Mouse (Mus musculus) brain, embryonic 18.5 days (tissue): ENCODE measurements around the gene Arhgap24.

Source experiments
- DNase-seq: peaks from one replicate; pipeline ENCODE4 v3.0.0-alpha.2; 2012; ENCODE audit warnings: low read depth, low spot score

Arhgap24 gene

DNA sequence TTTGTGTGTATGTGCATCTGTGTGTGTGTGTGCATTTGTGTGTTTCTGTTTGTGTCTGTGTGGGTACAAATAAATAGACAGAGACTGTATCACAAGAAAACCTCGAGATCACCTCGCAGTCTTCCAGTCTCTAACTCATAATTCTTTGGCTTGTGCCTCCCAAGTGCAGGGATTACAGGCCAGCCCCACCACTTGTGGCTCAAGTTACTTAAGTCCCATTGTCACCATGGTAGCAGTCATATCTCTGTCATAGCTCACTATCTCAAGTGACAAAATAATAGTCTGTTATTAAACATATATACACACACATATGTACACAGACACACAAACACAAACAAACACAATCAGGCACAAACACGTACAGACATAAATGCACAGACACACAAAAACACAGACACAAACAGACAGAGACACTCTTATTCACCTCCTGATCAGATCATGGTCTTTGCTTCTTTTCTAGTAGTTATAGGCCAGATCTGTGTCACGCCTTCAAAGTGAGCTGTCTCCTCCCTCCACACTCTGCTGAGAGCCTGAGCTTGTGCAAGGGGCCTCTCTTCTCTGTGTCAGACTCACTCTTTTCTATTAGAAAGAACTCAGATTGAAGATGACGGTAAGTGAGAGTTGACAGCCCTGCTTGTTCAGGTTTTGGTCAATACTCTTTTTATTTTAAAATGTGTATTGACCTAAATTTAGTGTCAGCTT, 261.5 kb downstream of the Arhgap24 start:
- DNase-seq: no peak

DNA sequence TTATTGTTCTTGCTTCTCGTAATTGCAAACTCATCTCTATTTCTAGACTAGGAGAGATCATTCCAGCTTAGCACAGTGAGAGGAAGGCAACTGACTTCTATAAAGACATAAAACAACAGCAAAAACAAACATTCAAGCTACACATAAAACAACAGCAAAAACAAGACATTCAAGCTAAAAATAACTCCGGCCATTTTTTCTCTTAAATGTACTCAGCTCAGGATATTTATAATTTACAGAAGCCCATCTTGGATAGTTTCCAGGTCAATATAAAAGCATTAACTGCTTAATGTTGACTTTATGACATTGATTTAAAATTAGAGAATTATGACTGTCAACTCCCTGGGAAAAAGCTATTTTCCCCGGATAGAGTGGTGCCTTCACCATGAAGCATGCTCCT, 262.2 kb downstream of the Arhgap24 start:
- DNase-seq: no peak

DNA sequence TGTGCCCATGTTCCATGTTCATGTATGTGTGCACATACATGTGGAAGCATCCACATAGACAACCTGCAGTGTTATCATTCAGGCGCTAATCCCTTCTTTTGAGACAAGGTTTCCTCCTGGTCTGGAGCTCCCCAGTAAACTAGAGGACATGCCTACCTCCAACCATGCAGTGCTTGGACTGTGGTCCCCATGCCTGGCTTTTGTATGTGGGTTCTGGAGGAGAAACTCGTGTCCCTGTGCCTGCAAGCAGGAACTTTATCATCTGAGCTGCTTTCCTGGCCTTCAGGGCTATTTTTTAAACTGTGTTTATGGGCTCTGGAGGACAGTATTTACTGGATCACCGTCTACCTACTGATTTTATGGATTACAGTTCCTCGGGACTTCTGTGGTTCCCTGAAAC, 262.9 kb downstream of the Arhgap24 start:
- DNase-seq: no peak

DNA sequence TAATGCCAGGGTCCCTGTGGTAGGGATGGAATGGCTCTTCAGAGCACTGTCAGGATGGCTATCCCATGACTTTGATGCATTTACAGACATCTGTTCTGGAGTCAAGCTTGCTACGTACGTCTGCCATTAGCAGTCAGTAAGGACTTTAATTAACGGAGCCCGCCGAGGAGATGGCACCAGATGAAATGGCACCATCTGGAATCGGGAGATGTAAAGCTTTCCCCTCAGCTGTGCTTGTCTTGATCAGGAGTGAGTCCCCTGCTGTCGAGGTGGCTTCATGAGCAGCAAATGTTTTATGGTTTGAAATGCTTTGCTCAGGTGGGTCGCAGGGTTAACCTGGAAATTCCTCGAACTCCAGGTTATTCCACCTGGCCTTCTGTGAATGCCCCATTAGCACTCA, 267.0 kb downstream of the Arhgap24 start:
- no peak for DNase-seq

DNA sequence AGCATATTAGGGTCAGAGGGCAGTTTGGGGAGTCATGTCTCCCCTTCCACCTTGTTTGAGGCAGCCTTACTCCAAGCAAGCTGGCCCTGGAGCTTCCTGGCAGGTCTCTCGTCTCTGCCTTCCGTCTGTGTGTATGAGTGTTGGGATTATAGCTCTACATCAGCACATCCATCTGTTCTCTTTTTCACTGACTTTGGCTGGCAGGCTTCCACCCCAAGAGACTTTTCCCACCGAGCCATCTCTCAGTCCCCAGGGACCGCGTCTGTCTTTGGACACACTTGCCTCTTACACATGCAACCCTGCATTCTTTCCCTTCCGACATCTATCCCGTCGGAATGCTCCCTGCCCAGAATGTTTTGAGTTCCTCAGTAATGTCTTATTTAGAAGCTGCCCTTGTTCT, 267.8 kb downstream of the Arhgap24 start:
- DNase-seq: no peak

DNA sequence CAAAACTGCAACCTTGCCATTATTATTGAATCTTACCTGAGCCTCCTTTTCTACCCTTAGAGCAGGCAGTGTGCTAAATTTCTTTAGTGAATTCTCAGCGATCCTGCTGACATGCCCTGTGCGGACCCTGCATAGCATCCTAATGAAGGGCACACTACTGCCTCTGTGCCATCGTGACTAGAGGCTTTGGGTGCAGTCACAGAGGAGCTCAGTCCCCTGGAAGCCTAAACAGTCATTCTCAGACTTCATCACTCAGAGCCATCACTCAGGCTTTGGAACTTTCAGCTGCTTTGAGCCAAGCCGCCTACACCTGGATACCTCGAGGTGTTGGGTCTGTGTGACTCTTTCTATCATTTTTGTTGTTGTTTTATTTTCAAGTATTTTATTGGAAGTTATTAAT, 269.5 kb downstream of the Arhgap24 start:
- DNase-seq: no peak

DNA sequence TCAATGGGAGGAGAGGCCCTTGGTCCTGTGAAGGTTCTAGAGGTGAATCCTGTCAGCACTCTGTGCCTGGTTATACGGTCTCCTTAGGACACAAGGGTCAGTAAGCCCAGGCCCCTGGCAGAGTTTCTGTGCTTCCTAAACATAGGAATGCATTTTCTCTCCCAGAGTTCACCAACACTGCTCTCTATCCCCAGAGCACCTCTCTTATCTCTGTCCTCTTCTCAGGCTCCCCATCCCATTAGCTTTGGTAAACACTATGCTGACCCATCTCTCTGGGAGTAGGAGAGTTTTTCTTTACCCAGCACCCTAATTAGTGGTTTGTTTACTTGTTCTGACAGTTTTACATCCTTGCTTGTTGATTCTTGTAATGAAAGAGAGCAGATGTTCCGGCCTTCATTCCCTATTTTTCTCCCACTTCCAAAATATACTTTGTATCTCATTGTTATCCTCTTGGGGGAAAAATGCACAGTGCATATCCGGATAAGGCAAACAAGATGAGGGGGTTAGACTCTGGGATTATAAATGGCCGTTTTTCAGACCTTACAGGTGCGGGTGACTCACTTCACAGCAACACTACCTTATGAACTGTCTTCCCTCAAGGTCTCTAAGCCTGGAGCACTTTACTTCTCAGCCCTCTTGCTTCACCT, 270.6 kb downstream of the Arhgap24 start:
- DNase-seq: no peak

DNA sequence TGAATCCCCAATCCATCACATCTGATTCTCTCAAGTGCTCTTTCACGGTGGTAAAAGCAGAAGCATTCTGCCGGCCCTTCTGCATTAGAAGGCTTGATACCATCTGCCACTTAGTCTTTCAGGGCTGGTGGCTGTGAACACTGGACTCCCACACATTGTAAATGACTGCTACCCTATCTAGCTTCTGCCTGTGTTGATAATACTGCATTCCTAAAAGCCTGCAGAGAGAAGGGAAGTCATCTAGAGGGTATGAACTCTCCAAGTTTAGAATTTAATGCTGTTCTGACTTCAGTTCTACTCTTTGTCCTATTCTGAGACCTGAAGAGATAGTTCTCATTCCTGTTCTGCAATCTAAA, 271.1 kb downstream of the Arhgap24 start:
- DNase-seq: no peak

DNA sequence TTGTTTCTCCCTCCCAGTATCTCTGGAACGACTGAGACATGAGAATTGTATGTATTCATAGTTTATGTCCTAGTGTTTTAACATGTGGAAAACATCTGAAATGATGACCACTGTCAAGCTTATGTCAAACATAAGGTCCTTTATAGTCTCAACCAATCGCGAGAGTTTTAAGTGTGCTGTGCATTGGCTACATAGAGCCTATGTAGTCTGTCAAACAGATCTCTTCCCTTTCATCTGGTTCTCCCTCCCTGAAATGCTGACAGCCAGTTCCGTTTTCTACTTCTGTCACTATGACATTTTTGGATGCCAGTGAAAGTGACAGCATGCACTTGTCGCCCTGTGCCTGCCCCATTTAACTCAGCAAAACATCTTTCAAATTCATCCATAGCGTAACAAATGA, 275.8 kb downstream of the Arhgap24 start:
- no peak for DNase-seq

DNA sequence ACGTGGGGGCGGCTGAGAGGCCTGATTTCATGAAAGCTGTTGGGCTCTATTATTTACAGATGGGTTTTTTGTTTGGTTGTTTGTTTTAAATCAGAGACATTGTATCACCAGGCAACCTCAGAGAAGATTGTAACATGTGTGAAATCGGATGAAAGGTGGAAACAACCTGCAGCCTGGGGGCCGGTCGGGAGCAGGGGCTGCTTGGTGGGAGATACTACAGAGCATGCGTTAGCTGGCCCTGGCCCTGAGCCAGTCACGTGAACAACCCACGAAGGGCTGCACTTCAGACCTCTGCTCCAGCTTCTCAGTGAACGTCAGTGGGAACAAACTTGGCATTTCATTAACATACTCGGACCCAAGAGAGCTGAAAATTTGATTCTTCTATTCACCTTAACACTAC, 284.5 kb downstream of the Arhgap24 start:
- no peak for DNase-seq

DNA sequence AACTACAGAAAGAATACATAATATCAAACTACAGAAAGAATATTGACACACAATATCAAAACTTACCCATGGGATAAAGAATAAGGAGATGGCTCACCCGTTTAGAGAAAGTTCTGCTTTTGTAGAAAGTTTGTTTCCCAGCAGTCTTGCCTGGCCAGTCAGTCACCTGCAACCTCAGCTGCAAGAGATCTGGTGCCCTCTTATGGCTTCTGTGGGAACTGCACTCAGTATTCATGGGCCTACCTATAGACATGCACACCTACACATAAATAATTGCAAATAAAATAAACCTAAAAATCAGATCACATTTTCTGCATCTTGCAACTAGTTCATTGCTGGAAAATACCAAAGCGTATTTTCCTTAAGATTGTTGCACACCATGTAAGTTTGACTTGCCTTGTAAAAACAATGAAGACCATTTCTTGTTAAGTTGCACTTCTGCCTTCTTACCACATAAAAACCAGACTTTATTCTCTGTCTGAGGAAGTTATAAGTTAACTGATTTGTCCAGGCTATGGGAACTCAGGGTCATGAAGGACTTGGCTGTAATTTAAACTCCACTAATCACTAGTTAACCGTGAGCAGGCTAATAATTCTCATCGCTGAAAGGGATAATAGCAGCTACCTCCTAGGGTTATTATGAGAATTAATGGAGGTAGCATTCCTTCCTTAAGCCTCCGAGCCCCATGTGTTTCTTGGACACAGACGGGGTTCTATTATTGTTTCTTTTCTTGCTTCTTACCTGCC, 285.3 kb downstream of the Arhgap24 start:
- no peak for DNase-seq

DNA sequence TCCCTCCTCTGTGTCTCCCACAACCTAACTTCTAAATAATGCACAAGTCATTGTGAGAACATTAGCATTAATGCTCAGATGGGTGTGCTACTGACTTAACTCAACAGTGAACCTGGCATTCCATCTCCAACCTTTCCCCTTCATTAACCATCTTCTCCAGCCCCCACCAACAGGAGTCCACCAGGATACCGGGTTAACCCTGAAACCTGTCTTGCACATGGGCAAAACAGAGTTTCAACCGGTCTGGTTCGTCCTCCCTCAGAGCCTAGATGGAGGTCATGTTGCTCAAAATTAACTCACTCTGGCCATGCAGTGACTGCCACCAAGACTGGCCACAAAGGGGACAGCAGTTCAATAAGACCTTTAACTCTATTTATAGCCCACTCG, 285.9 kb downstream of the Arhgap24 start:
- DNase-seq: no peak

DNA sequence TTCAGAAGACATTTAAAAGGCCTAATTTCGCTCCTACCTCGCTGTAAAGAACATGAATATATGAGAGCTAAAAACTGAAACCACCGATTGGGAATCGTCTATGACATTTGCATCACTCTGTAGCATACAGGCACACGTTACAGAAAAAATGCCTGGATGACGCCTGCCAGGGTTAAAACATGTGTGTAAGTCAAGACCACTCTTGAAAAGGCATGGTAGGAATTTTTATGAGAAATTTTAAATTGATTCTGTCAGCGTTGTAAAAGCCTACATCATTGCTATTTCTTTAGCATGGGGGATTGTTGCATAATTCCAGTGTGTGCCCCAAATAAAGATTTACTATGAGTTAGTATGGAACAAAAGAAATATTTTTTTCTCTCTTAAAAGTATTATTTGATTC, 286.6 kb downstream of the Arhgap24 start:
- DNase-seq: no peak

DNA sequence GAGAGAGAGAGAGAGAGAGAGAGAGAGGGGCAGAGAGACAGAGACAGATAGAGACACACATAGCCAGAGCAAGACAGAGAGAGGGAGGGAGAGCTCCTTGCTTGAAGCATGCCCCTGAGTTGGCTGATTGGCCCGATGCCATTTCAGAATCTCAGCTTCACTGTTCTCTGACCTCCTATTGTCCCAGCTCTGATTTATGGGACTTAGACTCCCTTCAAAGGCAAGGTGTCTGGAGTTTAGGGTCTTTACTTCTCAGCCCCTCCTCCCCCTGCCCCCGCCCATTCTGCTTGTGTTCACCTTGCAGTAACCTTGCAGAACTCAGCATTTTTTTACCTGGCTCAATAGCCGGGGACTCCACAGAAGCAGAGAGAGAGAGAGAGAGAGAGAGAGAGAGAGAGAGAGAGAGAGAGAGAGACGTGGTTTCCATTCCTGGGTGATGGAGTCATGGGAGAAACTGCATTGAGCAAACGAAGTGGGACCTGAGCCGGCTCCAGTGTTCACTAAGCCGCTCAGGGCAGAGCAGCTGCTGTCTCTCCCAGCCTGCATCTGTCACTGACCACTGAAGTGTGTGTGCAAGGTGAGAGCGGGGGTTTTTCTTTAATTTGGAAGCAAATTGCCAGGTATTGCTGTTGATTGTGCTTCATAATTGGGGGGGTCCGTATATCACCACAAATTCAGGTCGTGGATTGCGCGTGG, 287.3 kb downstream of the Arhgap24 start:
- no peak for DNase-seq

DNA sequence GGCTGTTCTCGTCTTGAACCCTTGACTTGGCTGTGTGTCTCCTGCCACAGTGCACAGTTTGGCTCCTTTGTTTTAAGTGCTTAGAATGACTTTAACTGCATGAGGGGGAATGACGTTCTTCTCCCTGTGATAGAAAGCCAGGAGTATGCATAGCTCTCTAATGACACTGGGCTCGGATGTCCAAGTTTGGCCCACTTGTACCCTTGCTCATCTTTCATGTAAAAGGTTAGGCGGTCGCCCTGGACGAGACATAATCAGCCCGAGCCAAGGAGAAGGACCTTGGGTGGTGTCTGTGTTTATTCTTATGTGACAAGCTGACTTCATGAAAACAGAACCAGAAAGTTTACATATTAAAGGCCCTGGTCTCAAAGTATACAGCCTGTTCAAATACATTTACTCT, 289.4 kb downstream of the Arhgap24 start:
- DNase-seq: no peak

DNA sequence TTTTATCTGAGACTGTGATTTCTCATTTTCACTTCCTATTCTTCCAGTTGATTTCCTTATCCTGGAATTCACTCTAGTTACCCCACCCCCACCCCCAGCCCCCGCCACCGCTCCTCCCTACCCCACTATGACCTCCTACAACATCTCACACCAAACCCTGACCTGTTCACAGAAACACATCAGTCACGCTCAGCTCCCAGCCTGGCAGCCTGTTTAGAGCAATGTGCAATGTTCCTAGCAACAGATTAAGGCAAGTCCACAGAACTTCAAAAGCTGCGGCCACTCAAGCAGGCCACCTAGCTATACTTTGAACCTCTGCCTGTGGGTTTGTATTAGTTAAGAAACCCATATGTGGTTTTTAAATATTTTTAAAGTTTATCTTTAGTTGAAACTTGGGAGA, 293.3 kb downstream of the Arhgap24 start:
- no peak for DNase-seq

DNA sequence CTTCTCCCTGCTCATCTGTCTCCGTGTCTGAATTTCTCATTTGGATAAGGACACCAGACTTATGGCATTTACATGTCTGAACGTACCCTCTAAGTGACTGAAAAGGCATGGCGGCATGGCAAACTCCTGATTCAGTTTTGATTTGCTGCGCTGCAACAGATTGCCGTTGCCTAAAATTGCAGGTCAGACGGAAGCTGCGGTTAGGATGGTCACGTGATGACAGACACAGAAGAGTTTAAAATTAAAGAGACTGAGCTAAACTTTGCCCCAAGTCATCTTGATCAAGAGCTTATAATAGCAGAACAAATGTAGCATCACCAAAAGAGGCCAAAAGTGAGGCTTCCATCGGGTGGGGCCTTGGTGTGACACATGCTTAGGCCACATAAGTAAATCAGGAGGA, 296.1 kb downstream of the Arhgap24 start:
- DNase-seq: no peak

DNA sequence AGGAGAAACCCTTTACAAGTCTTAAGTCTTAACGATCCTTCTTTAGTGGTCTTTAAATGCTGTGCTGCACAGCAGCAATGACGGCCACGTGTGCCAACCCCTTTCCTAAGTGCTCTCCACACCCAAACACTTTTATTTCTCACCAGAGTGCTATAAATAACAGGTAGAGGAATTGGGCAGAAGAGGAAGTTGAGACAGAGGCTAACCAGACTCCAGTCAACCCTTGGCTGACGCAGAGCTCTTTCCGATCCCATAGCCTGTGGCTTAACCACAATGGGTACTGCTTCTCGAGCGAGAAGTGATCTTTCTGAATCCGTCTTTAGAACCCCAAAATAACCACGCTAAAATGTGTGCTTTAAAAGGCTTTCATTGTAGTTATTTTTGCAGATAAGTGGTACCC, 296.7 kb downstream of the Arhgap24 start:
- no peak for DNase-seq

DNA sequence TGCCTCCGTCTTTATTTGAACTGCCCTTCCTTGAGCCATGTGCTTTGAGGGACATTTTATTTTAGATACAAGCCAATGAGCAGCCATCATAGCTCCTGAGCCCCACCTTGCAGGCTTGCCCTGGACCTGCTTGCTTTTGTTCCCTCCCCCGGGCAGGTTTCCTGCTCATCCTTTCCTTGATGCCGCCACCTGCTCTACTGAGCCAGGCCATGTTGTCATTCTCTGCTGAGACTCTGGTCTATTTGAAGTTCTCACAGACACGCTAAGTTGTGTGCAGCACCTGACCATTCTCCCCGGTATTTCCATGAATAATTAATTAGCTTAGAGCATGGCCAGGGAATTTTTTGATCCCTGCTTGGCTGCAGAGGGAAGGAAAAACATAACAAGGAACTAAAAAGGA, 297.1 kb downstream of the Arhgap24 start:
- no peak for DNase-seq

DNA sequence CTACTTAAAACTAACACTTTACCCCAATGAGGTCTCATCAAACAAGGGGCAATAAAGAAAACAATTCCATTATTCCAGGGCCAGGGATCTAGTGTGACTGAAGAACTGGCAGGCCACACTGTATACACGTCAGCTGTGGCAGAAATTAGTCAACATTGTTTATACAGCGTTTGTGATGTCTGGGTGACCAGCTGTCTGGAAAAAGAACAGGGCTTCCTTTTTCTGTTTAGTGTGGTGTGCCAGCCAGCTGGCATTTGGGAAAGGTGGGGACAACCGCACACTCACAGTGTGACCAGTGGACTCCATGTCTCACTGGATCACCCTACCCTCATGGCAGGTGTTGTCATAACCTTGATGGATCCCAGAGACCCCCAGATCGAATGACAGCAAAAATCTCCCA, 302.4 kb downstream of the Arhgap24 start:
- no peak for DNase-seq

DNA sequence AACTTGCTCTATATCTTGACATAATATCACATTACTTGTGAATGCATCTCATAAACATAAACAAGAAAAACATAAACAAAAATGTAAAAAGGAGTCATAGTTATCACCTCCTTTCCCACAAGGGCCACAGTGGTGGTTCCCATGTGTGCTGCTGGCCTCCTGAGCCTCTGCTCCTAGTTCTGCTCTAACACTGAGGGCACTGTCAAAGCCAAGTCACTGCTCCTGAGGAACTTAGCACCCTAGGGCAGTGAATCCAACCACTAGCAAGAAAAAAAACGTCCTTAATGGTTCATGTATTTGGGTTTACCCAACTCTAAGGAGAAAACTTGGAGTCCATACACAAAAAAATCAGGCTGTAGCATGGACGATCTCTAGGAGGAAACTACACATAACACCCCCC, 304.9 kb downstream of the Arhgap24 start:
- no peak for DNase-seq

DNA sequence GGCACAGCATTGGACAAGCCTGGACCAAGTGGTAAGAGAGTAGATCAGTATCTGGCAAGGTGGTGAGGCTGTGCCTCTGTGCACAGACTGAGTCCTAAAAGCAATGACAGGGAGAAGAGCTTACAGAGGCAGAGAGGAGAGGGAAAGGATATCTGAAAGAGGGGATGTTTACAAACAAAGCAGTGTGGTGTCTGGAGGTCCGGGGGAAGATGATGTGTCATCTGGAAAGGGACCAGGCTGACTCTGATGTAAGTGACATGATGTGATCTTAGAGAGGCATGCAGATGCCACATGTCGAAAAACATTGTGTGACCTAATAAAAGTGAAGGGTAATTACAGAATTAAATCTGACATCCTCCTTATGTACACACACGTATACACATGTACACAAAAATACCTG, 307.2 kb downstream of the Arhgap24 start:
- no peak for DNase-seq

DNA sequence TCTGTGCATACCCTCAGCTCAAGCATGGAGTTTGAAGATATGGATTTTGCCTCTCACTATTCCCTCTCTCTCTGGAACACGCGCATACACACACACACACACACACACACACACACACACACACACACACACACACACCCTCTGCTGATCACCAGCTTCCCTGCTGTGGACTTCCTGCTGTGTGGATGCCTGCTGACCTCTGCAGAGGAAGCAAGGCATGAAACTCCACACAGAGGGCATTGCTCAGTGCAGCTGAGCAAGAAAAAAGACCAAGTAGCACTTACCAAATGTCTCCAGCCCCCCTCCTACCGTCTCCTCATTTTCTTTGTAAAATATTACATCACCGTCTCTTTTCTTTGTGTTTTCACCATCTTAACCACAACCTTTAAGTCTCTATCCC, 310.1 kb downstream of the Arhgap24 start:
- DNase-seq: no peak
